Mouse (Mus musculus) cortical plate, adult 2 months (tissue): ENCODE measurements around the gene Pik3r1.

ENCODE experiments used
- CTCF ChIP-seq: fragments of 200-500 bp; IDR thresholded peaks from 2 replicates; pipeline ENCODE4 v1.5.1; 2011; ENCODE audit warnings: mild to moderate bottlenecking, control low read depth, low read length; ENCODE audit not compliant: insufficient read depth; ENCODE audit errors: extremely low read depth
- POLR2A ChIP-seq: fragments of 200-500 bp; IDR thresholded peaks from 2 replicates; pipeline ENCODE4 v1.6.1; 2011; ENCODE audit warnings: mild to moderate bottlenecking, low read length, control low read depth; ENCODE audit not compliant: insufficient read depth; ENCODE audit errors: extremely low read depth

DNA sequence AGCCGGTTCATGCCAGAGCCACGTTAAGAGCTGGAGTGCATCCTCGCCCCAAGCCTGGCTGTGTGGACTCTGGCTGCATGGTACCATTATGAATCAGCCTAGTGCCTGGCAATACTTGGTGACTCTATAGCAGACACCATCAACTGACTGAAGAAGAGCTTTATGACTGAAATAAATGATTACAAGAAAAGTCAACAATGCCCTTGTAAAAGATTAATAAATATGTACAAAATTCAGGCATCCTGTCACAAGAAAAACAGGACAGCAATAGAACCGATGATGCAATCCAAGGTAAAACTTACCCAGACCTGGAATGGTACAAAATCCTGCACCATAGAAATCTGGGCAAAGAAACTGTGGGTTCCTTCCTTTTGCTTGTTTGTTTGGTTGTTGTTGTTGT, 11.0 kb upstream of the Pik3r1 start:
- TF ChIP-seq CTCF = no peak
- TF ChIP-seq POLR2A = no peak
